Mouse (Mus musculus) G1E (cell line): ENCODE measurements at regions not wholly inside any gene's neighbourhood (a gene's known extent, or its start where the extent isn't known, plus 50 kb on each side); places are given as distances from the start of the nearest gene placed in this dataset.

Experiments used
- CTCF ChIP-seq: IDR thresholded peaks from 2 replicates; pipeline ENCODE4 v1.5.1; 2012; ENCODE audit warnings: low read depth, low read length, inconsistent platforms, mixed read lengths
- GATA1 ChIP-seq: IDR thresholded peaks from 2 replicates; pipeline ENCODE4 v1.6.1; 2012; ENCODE audit warnings: borderline replicate concordance, low read length, inconsistent platforms, mixed read lengths
- TAL1 ChIP-seq: conservative IDR thresholded peaks from 2 replicates; pipeline ENCODE4 v1.6.1; 2012; ENCODE audit warnings: low read depth, low read length, inconsistent platforms, mixed read lengths

- TF ChIP-seq CTCF, result no peak
- no peak for TF ChIP-seq GATA1
- TF ChIP-seq TAL1, result no peak
These were observed 249.4 kb downstream of the Mex3b start for GRCm38 (mm10) chr7:83116487-83116886.
